Mouse (Mus musculus) regulatory T cell (primary cell): ENCODE measurements at regions not wholly inside any gene's neighbourhood (a gene's known extent, or its start where the extent isn't known, plus 50 kb on each side); places are given as distances from the start of the nearest gene placed in this dataset.

ENCODE experiments used
- in situ Hi-C: fragments of 300-600 bp; cut with MboI, MseI; formaldehyde crosslinking; loops from one replicate; pipeline ENCODE4 v1.15.1; 2025; ENCODE audit warnings: high pct_unique_total_duplicates

DNA sequence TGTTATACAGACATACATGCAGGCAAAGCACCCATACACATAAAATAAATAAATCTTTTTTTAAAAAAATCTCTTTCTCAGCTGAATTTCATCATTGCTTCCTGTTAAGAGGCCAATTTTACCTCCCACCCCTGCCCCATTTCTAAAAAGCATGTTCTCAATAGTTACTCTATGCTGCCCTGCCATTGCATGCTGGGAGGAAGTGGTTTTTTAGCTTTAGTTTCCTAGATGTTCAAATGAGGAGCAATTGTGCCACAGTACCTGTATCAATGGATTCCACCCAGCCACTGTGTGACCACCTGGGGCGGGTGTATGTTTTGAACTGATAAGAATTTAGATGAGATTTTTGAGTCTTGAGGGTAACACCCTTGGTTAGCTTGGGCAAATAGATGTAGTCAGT is 53.3 kb upstream of the Prkcq start:
- in situ Hi-C loops = no loop called here

GRCm38 (mm10) chr2:11119301-11119700 is 52.6 kb upstream of the Prkcq start:
- in situ Hi-C loops = no loop called here
